Mouse (Mus musculus) gastrocnemius, adult 2 months (tissue): ENCODE data around the gene Senp6. TPM values are rescaled to one million over a fixed set of nuclear protein-coding genes. Genes with fewer than 3 reads are reported as not detected.
"Not testable (repeated sequence)": the region's sequence is repeated elsewhere in the genome, so short reads cannot be mapped to it uniquely, and the experiment has no call there.

ENCODE experiments used
- DNase-seq: peaks from one replicate; pipeline ENCODE4 v3.0.0; 2022
- H3K27ac ChIP-seq: fragments of 200-600 bp; 2 replicates; pipeline ENCODE4 v1.8.1; 2022; ENCODE audit warnings: mild to moderate bottlenecking
- H3K4me3 ChIP-seq: fragments of 200-600 bp; 2 replicates; pipeline ENCODE4 v1.8.1; 2022; ENCODE audit warnings: mild to moderate bottlenecking, moderate library complexity
- CTCF ChIP-seq: fragments of 200-600 bp; IDR thresholded peaks from 2 replicates; pipeline ENCODE4 v1.8.1; 2022; ENCODE audit warnings: antibody characterized with exemption, mild to moderate bottlenecking, moderate library complexity
- intact Hi-C: fragments of 180-260 bp; cut with DNase I; formaldehyde crosslinking; loops from one replicate; pipeline ENCODE4 v1.15.1; 2025
- total RNA-seq, 2 experiments: library from RNA; stranded (reverse); gene quantifications; 2 replicates each; pipeline ENCODE4 v1.2.3; 2021

Senp6 gene
- total RNA-seq, 2 experiments from 2014 or later = 56.5 to 58.7 TPM

DNA sequence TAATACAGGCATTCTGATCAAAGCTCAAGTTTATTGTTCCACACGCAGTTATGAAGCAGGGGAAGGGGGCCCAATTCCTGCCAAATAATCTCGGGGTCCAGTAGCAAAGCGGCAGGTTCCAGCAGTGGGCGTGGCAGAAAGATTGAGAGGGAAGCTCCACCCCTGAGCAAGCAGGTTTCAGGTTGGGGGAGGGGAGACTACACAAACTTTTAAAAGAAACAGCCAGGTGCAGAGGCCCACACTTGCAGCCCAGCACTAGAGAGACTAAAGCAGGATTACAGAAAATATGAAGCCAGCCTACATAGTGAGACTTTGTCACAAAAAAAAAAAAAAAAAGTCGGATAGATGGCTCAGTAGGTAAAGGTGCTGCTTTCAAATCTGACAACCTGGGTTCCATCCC is 13.8 kb upstream of the Senp6 start:
- Histone ChIP-seq H3K4me3 (no peak overlapping the region), H3K27ac (no peak overlapping the region)
- intact Hi-C loops = no loop called here
- no peak for DNase-seq
- no peak for TF ChIP-seq CTCF

DNA sequence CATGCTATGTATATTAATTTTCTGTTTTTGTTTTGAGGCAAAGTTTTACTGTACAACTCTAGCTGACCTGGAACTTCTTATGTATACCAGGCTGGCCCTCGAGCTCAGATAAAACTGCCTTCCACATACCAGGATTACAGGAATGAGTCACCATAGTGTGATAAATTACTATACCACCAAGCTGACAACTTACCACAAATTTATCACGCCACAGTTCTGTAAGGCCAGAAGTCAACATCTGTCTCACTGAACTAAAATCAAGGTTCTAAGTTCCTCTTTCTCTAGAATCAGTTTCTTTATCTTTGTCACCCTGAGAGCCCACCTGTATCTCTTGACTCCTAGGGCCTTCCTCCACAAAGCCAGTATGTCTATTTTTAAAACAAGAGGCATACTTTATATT is 9.0 kb upstream of the Senp6 start:
- intact Hi-C loops = no loop called here
- no peak for TF ChIP-seq CTCF
- no peak for DNase-seq
- Histone ChIP-seq H3K27ac (no peak overlapping the region), H3K4me3 (no peak overlapping the region)

DNA sequence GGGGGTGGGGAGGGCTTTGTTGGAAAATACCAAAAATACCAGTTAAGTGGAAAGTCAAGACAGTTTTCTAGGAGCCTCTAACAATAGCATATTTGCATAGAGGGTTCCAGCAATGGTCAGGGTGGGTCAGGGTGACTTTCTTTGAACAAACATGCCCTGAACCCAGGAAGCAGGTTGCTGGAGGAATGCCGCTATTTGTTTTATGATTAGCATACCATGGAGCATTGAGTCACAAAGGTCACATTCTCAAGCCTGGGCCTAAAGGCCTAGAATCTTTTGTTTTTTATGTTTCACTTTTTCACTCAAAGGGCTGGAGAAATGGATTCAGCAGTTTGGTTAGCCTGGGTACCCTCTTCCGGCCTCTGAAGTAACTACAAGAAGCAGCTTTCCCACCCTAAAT is 1.2 kb upstream of the Senp6 start:
- H3K27ac ChIP-seq, H3K4me3 ChIP-seq, DNase-seq: not testable (repeated sequence)
- intact Hi-C loops = loop anchor here (5.0 kb wide), 1 partner anchor 88 kb away; no protein-coding TSS in a partner anchor

DNA sequence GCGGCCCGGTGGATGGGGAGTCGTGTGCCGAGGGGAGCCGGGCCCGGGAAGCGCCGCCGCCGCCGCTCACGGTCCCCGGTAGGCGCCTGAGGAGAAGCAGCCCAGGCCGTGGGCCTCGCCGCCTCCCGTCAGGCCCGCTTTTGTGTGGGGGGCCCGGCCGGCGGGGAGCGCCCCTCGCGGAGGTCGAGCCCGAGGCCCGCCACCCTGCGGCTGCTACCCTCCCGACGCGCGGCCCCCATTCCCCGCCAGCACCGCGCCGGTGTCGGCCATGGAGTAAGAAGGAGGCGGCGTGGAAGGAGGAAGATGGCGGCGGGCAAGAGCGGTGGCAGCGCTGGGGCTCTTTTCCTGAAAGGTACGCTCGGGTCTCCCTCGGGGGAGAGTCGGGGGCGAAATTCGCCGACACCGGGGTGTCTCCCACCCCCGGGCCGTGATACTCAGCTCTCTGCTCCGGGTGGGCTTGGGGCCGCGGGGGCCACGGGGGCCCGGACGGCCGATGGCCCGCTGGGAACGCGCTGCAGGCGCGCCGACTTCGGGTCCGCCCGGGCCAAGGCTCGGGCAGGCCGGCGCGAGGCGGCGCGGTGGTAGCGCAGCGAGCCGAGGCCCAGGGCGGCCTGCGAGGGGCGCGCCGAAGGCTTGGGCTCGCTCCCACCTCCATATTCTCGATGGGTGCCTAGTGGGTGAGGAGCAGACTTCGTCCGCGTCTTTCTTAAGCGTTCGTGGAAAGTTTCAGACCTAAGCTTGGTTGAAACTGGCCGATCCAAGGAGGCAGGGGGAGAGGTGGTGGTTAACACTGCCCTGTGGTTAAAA is 721 bp downstream of the Senp6 start:
- H3K27ac ChIP-seq = peak overlapping the region; percentile 90
- intact Hi-C loops = loop anchor here (5.0 kb wide), 1 partner anchor 90 kb away; no protein-coding TSS in a partner anchor
- peak; percentile 80 for DNase-seq
- peak; percentile 33; the same call in 1 of the 2 replicates for TF ChIP-seq CTCF
- peak overlapping the region; percentile 98 for H3K4me3 ChIP-seq

DNA sequence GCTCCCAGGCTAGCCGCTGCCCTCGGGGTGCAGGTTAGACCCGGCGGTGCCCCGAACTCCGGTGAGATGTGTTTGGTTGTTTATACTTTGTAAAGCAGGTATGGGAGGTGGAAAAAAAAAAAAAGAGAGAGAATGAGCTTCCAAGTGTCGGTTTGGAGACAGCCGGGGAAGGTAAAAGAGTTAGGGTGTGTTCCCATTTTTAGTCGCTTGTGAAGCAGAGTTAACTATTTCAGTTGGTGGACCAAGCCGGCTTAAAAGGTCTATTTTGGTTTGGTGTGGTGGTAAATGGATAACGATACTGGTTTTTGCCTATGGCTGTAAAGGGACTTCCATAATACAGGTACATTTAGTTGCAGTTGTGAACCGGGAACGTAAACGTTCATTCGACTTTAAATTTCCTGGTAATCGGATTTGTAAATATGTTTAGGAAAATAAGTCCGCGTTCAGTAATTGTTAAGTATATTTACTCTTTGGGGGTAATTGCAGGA is 1.4 kb downstream of the Senp6 start:
- intact Hi-C loops = loop anchor here (5.0 kb wide), 1 partner anchor 91 kb away; no protein-coding TSS in a partner anchor
- Histone ChIP-seq H3K27ac (peak overlapping the region; percentile 90), H3K4me3 (peak overlapping the region; percentile 98)
- no peak for DNase-seq
- TF ChIP-seq CTCF = no peak

DNA sequence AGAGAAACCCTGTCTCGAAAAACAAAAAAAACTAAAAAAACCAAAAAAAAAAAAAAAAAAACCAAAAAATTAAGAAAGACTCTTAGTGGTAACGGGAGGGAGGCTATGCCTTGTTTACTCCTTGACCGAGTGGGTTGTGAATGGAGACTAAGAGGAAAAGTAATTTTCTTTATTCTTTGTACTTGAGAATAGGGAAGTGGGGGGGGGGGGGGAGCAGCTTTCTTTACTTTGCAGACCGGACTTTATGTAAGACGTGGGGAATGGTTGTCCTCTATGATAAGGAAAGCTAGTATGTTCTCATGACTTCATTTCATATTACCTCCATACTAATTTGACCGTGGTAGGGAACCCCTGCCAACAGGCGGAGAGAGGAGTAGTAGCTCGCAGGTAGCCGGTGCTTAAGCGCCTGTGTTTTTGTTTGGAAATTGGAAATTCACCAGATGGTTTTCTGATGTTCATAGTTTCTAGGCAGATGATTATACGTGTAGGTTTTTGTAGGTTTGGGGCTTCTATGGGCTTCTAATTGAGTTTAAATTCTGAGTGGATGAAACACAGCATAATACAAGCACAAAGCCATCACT is 2.1 kb downstream of the Senp6 start:
- Histone ChIP-seq H3K27ac (peak overlapping the region; percentile 90), H3K4me3 (peak overlapping the region; percentile 98)
- no peak for TF ChIP-seq CTCF
- intact Hi-C loops = loop anchor here (5.0 kb wide), 1 partner anchor 92 kb away; no protein-coding TSS in a partner anchor
- no peak for DNase-seq

DNA sequence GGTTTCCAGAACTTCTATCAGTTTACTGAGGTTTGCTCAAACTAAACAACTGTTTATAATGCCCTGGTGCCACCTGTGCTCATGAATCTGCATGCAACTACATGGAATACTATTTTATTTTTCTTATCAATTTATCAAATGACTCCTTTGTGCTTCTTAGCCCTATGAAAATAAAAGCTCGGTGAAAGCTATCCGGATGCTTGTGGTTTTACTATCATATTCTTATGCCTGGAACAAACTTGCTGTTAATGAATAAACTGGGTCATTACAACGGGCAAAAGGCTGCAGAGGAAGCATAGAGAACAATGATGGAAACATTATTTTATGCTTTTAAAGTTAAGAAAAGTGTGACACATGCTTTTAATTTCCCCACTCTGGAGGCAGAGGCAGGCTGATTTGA is 3.3 kb downstream of the Senp6 start:
- intact Hi-C loops = no loop called here
- Histone ChIP-seq H3K4me3 (no peak overlapping the region), H3K27ac (no peak overlapping the region)
- DNase-seq = no peak
- TF ChIP-seq CTCF = no peak

DNA sequence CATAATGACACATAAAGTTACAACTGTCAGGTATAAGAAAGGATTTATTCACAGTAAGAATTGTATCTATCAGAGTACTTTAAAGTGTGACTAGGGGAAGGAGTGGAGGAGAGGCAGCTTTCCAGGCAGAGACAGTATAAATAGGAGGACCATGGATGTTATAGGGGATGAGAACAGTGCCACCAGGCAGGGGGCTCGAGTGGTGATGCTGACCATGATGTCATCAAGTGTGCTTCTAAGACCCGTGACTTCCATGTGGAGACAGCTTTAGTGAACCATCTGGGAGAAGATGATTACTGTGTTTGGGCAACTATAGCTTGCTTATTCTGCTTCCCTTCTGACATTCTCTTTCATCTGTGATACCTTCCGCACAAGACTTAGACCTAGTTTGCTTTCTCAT is 4.9 kb downstream of the Senp6 start:
- no peak overlapping the region for H3K4me3 ChIP-seq
- no peak overlapping the region for H3K27ac ChIP-seq
- intact Hi-C loops = no loop called here
- DNase-seq = no peak
- no peak for TF ChIP-seq CTCF

DNA sequence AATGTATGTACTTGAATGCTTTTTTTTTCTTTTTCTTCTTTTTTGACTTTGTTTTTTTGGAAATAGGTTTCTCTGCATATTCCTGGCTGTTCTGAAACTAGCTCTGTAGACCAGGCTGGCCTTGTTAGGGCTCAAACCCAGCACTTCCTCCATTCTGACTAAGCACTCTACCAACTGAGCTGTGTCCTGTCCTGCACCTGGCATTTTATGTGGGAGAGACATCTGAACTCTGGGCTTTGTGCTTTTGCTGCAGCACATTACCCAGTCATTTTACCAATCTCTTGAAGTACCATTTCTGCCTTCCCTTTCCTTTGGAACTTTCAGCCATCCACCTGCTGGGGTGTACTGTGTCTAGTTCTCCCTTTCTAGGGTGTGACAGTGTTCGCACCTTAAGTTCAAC is 7.4 kb downstream of the Senp6 start:
- no peak for DNase-seq
- Histone ChIP-seq H3K4me3 (no peak overlapping the region), H3K27ac (0 out of 2 replicates have a peak overlapping the region, but pooled peaks have one; percentile 7)
- intact Hi-C loops = no loop called here
- TF ChIP-seq CTCF = no peak

DNA sequence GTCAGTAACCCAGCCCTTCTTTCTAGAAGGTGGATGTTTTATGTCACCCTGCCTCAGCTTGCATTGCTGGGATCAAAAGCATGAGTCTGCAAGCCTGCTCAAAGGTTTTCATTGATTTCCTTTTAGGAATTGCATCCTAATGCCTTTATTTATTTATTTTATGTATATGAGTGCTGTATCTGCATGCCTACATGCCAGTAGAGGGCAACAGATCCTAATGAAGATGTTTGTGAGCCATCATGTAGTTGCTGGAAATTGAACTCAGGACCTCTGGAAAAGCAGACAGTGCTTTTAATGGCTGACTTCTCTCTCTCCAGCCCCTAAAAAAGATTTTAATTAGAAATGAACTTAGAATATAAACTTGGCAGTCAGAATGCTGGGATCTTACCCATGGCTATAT is 8.2 kb downstream of the Senp6 start:
- intact Hi-C loops = no loop called here
- Histone ChIP-seq H3K4me3 (no peak overlapping the region), H3K27ac (no peak overlapping the region)
- peak; percentile 47; the same call in 1 of the 2 replicates for TF ChIP-seq CTCF
- no peak for DNase-seq

DNA sequence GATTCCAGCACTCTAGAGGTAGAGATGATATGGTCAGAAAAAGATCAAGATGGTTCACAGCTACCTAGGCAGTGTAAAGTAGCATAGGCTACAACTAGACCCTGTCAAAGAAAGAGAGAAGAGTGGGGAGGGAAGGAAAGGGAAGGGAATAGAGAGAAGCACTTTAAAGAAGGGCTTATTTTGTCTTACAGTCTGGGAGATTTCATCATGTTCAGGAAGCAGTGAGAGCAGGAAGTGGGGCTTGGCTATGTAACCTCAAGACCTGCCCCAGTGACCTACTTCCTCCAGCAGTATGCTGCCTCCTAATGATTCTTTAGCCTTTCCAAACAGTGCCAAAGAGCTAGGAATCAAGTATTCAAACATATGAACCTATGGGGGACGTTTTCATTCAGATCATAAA is 14.2 kb downstream of the Senp6 start:
- Histone ChIP-seq H3K4me3 (no peak overlapping the region), H3K27ac (no peak overlapping the region)
- intact Hi-C loops = no loop called here
- DNase-seq = no peak
- no peak for TF ChIP-seq CTCF

DNA sequence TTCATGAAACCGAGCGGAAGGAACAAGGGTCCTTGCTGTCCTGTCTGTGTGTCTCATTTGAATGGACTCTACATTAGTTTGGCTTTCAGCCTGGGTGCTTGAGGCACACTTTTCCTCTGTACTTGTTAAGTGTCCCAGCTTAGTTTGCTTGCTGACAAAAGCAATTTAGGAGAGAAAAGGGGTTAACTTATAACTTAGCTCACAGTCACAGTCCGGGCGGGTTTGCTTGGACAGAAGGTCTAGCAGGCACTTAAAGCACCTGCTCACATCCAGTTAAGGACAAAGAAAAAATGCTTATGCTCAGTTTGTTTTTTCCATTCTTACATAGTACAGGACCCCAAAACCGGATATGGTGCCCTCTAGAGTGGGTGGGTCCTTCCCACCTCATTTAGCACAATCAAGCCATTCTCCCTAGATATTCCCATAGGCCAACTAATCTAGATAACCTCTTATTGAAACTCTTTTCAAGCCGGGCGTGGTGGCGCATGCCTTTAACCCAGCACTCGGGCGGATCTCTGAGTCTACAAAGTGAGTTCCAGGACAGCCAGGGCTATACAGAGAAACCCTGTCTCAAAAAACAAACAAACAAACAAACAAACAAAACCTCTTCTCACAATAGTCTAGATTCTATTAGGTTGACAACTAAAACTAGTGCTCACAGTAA is 17.9 kb downstream of the Senp6 start:
- H3K4me3 ChIP-seq = no peak overlapping the region
- TF ChIP-seq CTCF = no peak
- intact Hi-C loops = no loop called here
- no peak for DNase-seq
- peak overlapping the region; percentile 28; the same call in 1 of the 2 replicates for H3K27ac ChIP-seq

DNA sequence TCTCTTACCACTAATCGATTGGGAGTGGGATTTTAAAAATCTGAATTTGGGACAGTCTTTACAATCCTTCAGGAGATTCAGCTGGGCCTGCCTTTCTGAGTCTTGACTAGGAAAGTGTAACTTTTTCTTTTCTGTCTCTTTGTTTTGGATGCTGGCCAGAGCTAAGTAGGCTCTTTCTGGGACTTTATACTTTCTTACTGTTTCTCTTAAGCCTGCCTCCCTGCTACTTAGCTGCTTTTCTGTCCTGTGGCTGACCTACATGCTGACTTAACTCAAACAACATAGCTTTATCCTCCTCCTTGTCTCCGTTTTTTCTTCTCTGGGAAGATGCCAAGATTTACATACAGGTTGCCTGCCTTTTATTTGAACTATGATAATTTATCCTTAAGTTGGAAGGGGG is 19.0 kb downstream of the Senp6 start:
- intact Hi-C loops = no loop called here
- H3K27ac ChIP-seq = peak overlapping the region; percentile 28; the same call in 1 of the 2 replicates
- DNase-seq = no peak
- TF ChIP-seq CTCF = no peak
- no peak overlapping the region for H3K4me3 ChIP-seq

DNA sequence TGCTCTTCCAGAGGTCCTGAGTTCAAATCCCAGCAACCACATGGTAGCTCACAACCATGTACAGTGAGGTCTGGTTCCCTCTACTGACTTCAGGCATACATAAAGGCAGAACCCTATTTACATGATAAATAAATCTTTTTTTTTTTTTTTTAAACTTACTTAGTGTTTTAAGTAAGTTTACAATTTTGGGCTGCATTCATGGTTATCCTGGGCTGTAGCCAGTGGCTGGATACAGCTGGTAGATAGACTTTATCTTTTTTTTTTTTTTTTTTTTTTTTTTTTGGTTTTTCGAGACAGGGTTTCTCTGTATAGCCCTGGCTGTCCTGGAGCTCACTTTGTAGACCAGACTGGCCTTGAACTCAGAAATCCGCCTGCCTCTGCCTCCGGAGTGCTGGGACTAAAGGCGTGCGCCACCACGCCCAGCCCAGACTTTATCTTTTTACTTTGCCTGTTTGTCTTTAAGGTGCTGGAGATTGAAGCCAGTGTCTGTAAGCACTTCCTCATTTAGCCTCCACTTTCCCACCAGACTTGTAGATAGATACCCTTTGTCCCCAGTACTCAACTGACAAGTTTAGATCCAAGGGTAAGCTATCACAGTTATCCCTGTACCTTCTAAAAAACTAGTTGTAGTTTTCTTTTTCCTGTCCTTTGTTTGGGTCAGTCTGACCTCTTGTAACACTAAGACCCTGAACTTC is 19.7 kb downstream of the Senp6 start:
- DNase-seq, H3K4me3 ChIP-seq, intact Hi-C loops, H3K27ac ChIP-seq: not testable (repeated sequence)
